Mouse (Mus musculus) forebrain, embryonic 16.5 days (tissue): ENCODE data around the gene Mrpl38. TPM values are rescaled to one million over a fixed set of nuclear protein-coding genes. Genes with fewer than 3 reads are reported as not detected.
"Not testable (repeated sequence)": the region's sequence is repeated elsewhere in the genome, so short reads cannot be mapped to it uniquely, and the experiment has no call there.

Experiments used
- ATAC-seq: fragments of 200-750 bp; cut with Nextera tagmentation; 2 replicates; pipeline ENCODE4 v1.8.0; 2017; ENCODE audit warnings: mild to moderate bottlenecking, moderate library complexity
- H3K27ac ChIP-seq: fragments of 300-500 bp; sonication (generic); 2 replicates; pipeline ENCODE4 v1.5.1; 2014; ENCODE audit warnings: low read length, control low read depth
- H3K27me3 ChIP-seq: fragments of 300-500 bp; sonication (generic); replicated peaks from 2 replicates; pipeline ENCODE4 v1.6.1; 2014; ENCODE audit warnings: low read length; ENCODE audit not compliant: control insufficient read depth, insufficient read depth
- H3K36me3 ChIP-seq: fragments of 300-500 bp; sonication (generic); 2 replicates; pipeline ENCODE4 v1.6.1; 2014; ENCODE audit not compliant: control insufficient read depth, insufficient read depth
- H3K4me1 ChIP-seq: fragments of 300-500 bp; sonication (generic); replicated peaks from 2 replicates; pipeline ENCODE4 v1.6.1; 2014; ENCODE audit warnings: low read length; ENCODE audit not compliant: control insufficient read depth, insufficient read depth
- H3K4me2 ChIP-seq: fragments of 300-500 bp; sonication (generic); 2 replicates; pipeline ENCODE4 v1.6.1; 2014; ENCODE audit warnings: mild to moderate bottlenecking, low read length, control low read depth
- H3K4me3 ChIP-seq: fragments of 300-500 bp; sonication (generic); replicated peaks from 2 replicates; pipeline ENCODE4 v1.5.1; 2014; ENCODE audit warnings: mild to moderate bottlenecking, low read length, control low read depth
- H3K9ac ChIP-seq: fragments of 300-500 bp; sonication (generic); replicated peaks from 2 replicates; pipeline ENCODE4 v1.6.1; 2014; ENCODE audit warnings: low read depth, low read length, control low read depth
- H3K9me3 ChIP-seq: fragments of 300-500 bp; sonication (generic); 2 replicates; pipeline ENCODE4 v1.6.1; 2016; ENCODE audit warnings: low read length; ENCODE audit not compliant: control insufficient read depth
- WGBS: fragments of 180-500 bp; shearing (Covaris S2); extraction: QIAGEN DNeasy Blood & Tissue Kit; methylation state at CpG from one replicate; pipeline ENCODE4 v1.1.7; 2014; 5-methylcytosine and 5-hydroxymethylcytosine counted together
- polyA plus RNA-seq: library from polyadenylated mRNA; unstranded; fragments of >200 nt; fragmentation: Nextera tagmentation; extraction: Ambion mirVana; gene quantifications from 2 replicates; pipeline ENCODE4 v1.2.1, GENCODE M21; 2015

Gene Mrpl38
- polyA plus RNA-seq, 1 experiment from 2014 or later: 75.2 TPM

- not testable (repeated sequence) for H3K27me3 ChIP-seq, ATAC-seq, H3K27ac ChIP-seq, H3K4me1 ChIP-seq, H3K9ac ChIP-seq, H3K4me3 ChIP-seq, H3K9me3 ChIP-seq, H3K36me3 ChIP-seq, H3K4me2 ChIP-seq
- 87% methylated on average over 6 of the region's 6 CpGs for WGBS
Measured at GRCm38 (mm10) chr11:116092959-116093358, 45.7 kb downstream of the Mrpl38 start.

DNA sequence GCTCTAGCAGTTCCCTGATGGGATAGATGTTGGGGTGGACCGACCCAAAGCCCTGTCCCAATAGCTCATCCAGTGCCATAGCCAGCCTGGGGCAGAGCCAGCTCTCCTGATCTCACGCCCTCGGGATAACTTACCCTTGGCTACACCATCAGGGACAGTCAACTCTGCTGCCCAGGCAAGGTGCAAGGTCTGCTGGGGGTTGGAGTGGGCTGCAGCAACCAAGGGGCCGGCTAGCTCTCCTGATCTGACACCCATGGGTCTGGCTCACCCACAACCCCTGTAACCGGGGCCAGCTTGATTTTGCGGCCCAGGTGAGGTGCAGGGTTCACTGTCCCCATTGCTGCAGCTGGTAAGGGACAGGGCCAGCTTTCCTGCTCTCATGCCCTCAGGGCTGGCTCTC lies 47.1 kb downstream of the Mrpl38 start:
- whole genome bisulfite sequencing: 84% methylated on average over 6 of the region's 6 CpGs
- Histone ChIP-seq H3K9me3 (0 out of 2 replicates have a peak, but pooled peaks cover under 1% of the 10 kb centered on the region), H3K4me3 (no peak overlapping the region), H3K27ac (no peak overlapping the region), H3K27me3 (no peaks in the 10 kb centered on the region), H3K4me2 (no peak overlapping the region), H3K4me1 (peaks cover 7% of the 10 kb centered on the region), H3K9ac (no peak overlapping the region), H3K36me3 (no peaks in the 10 kb centered on the region)
- no peak for ATAC-seq

DNA sequence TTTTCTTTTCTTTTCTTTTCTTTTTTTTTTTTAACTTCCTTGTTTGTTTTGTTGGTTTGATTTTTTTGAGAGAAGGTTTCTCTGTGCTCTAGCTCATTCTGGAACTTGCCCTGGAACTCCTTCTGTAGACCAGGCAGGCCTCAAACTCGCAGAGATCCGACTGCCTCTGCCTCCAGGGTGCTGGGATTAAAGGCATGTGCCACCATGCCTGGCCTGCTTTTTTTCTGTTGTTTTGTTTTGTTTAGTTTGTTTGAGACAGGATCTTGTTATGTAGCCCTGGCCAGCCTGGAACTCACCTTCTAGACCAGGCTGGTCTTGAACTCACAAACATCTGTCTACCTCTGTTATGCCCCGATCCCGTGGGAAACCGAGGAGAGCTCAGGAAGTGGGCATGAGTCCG lies 49.1 kb downstream of the Mrpl38 start:
- Histone ChIP-seq H3K9me3 (no peaks in the 10 kb centered on the region), H3K36me3 (no peaks in the 10 kb centered on the region), H3K4me2 (no peak overlapping the region), H3K4me3 (no peak overlapping the region), H3K9ac (no peak overlapping the region), H3K27me3 (no peaks in the 10 kb centered on the region), H3K4me1 (peaks cover 17% of the 10 kb centered on the region), H3K27ac (no peak overlapping the region)
- ATAC-seq: no peak
- 95% methylated on average over 6 of the region's 6 CpGs for WGBS

- H3K36me3 ChIP-seq: no peaks in the 10 kb centered on the region
- H3K9me3 ChIP-seq: no peaks in the 10 kb centered on the region
- ATAC-seq: no peak
- no peak overlapping the region for H3K4me2 ChIP-seq
- no peak overlapping the region for H3K4me3 ChIP-seq
- no peak overlapping the region for H3K27ac ChIP-seq
- WGBS: 88% methylated on average over 11 of the region's 11 CpGs
- H3K9ac ChIP-seq: no peak overlapping the region
- H3K27me3 ChIP-seq: no peaks in the 10 kb centered on the region
- peaks cover 17% of the 10 kb centered on the region for H3K4me1 ChIP-seq
Measured at GRCm38 (mm10) chr11:116088741-116089394, 49.8 kb downstream of the Mrpl38 start.

DNA sequence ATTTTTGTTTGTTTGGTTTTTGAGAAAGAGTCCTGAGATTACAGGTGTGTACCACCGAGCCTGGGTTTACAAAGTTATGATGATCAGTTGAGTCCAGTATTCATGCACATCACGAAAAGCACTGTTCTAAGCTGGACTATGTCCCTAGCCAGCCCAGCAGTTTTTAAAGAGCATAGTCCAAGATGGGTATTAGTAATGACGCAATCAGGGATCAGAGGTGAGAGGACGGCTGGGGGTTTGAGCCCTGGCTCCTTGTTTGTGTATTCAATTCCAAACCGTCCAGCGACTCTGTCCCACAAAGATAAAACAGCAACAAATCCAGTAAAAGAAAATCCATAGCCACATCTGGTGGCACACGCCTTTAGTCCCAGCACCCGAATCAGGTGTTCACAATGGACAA lies 50.5 kb downstream of the Mrpl38 start:
- Histone ChIP-seq H3K36me3 (no peaks in the 10 kb centered on the region; the same call in 1 of the 2 replicates), H3K4me2 (0 out of 2 replicates have a peak overlapping the region, but pooled peaks have one; percentile 74), H3K27ac (no peak overlapping the region), H3K27me3 (no peaks in the 10 kb centered on the region), H3K9me3 (no peaks in the 10 kb centered on the region), H3K4me1 (peaks cover 17% of the 10 kb centered on the region), H3K4me3 (no peak overlapping the region), H3K9ac (no peak overlapping the region)
- no peak for ATAC-seq
- WGBS: 85% methylated on average over 8 of the region's 8 CpGs

GRCm38 (mm10) chr11:116087194-116088130 lies 51.2 kb downstream of the Mrpl38 start:
- Histone ChIP-seq H3K4me2 (peak overlapping the region; percentile 74), H3K27ac (peak overlapping the region; percentile 71), H3K4me3 (peak overlapping the region; percentile 67), H3K9ac (peak overlapping the region; percentile 52), H3K9me3 (no peaks in the 10 kb centered on the region), H3K36me3 (peaks cover 2% of the 10 kb centered on the region), H3K27me3 (no peaks in the 10 kb centered on the region), H3K4me1 (peaks cover 17% of the 10 kb centered on the region)
- ATAC-seq: peak; percentile 80
- 4% methylated on average over 31 of the region's 31 CpGs for WGBS

GRCm38 (mm10) chr11:116086258-116087193 lies 52.1 kb downstream of the Mrpl38 start, which contains the start of gene Wbp2:
Gene Wbp2, minus strand, starts transcription at chr11:116086995.
- H3K9me3 ChIP-seq: no peaks in the 10 kb centered on the region
- peak; percentile 97 for ATAC-seq
- peak within 1 kb of the TSS; percentile 74 for H3K4me2 ChIP-seq
- peak within 1 kb of the TSS; percentile 67 for H3K4me3 ChIP-seq
- peak within 1 kb of the TSS; percentile 77 for H3K27ac ChIP-seq
- 4% methylated on average over 37 of the region's 43 CpGs for WGBS
- H3K9ac ChIP-seq: peak within 1 kb of the TSS; percentile 52
- H3K27me3 ChIP-seq: no peaks in the 10 kb centered on the region
- peaks cover 6% of the 10 kb centered on the region for H3K36me3 ChIP-seq
- H3K4me1 ChIP-seq: peaks cover 17% of the 10 kb centered on the region

GRCm38 (mm10) chr11:116084166-116084565 lies 54.5 kb downstream of the Mrpl38 start:
- WGBS: 98% methylated on average over 6 of the region's 6 CpGs

More at GRCm38 (mm10) chr11:116084166-116084565, 54.5 kb downstream of the Mrpl38 start:
- H3K9ac ChIP-seq: no peak overlapping the region
- H3K4me1 ChIP-seq: peaks cover 17% of the 10 kb centered on the region
- ATAC-seq: no peak
- H3K4me3 ChIP-seq: no peak overlapping the region
- H3K4me2 ChIP-seq: no peak overlapping the region
- no peaks in the 10 kb centered on the region for H3K27me3 ChIP-seq
- no peak overlapping the region for H3K27ac ChIP-seq
- H3K36me3 ChIP-seq: peaks cover 21% of the 10 kb centered on the region
- H3K9me3 ChIP-seq: no peaks in the 10 kb centered on the region
